Mouse (Mus musculus) stomach, postnatal 0 days (tissue): ENCODE data around the gene Tpo. TPM values are rescaled to one million over a fixed set of nuclear protein-coding genes. Genes with fewer than 3 reads are reported as not detected.

Source experiments
- ATAC-seq: fragments of 200-750 bp; cut with Nextera tagmentation; 2 replicates; pipeline ENCODE4 v1.8.0; 2017; ENCODE audit not compliant: low FRiP score, low TSS enrichment
- DNase-seq: peaks from one replicate; pipeline ENCODE4 v3.0.0-alpha.2; 2016; ENCODE audit warnings: low spot score
- H3K27ac ChIP-seq: fragments of 300-500 bp; sonication (generic); replicated peaks from 2 replicates; pipeline ENCODE4 v1.5.1; 2014; ENCODE audit warnings: mild to moderate bottlenecking, control low read depth
- H3K27me3 ChIP-seq: fragments of 300-500 bp; sonication (generic); 2 replicates; pipeline ENCODE4 v1.6.1; 2014; ENCODE audit warnings: low read length; ENCODE audit not compliant: control insufficient read depth, insufficient read depth
- H3K36me3 ChIP-seq: fragments of 300-500 bp; sonication (generic); 2 replicates; pipeline ENCODE4 v1.6.1; 2014; ENCODE audit warnings: low read length, mixed read lengths; ENCODE audit not compliant: control insufficient read depth, insufficient read depth
- H3K4me1 ChIP-seq: fragments of 300-500 bp; sonication (generic); replicated peaks from 2 replicates; pipeline ENCODE4 v1.6.1; 2014; ENCODE audit warnings: antibody characterized with exemption; ENCODE audit not compliant: control insufficient read depth, insufficient read depth
- H3K4me2 ChIP-seq: fragments of 300-500 bp; sonication (generic); replicated peaks from 2 replicates; pipeline ENCODE4 v1.6.1; 2014; ENCODE audit warnings: low read depth, mild to moderate bottlenecking, control low read depth, moderate library complexity
- H3K4me3 ChIP-seq: fragments of 300-500 bp; sonication (generic); 2 replicates; pipeline ENCODE4 v1.5.1; 2014; ENCODE audit warnings: low read depth, low read length, control low read depth
- H3K9ac ChIP-seq: fragments of 300-500 bp; sonication (generic); 2 replicates; pipeline ENCODE4 v1.6.1; 2014; ENCODE audit warnings: mild to moderate bottlenecking, low read length, control low read depth, mixed read lengths
- H3K9me3 ChIP-seq: fragments of 300-500 bp; sonication (generic); 2 replicates; pipeline ENCODE4 v1.6.1; 2016; ENCODE audit warnings: low read length; ENCODE audit not compliant: control insufficient read depth
- CTCF ChIP-seq: IDR thresholded peaks from 2 replicates; pipeline ENCODE4 v1.5.1; 2016; ENCODE audit warnings: antibody characterized with exemption, low read depth, mild to moderate bottlenecking, moderate library complexity
- EP300 ChIP-seq: optimal IDR thresholded peaks from 2 replicates; pipeline ENCODE3; 2016; ENCODE audit warnings: antibody characterized with exemption
- WGBS: fragments of 180-500 bp; shearing (Covaris S2); extraction: QIAGEN DNeasy Blood & Tissue Kit; methylation state at CpG from one replicate; pipeline ENCODE4 v1.1.7; 2014; 5-methylcytosine and 5-hydroxymethylcytosine counted together
- polyA plus RNA-seq: library from polyadenylated mRNA; unstranded; fragments of >200 nt; fragmentation: Nextera tagmentation; extraction: Ambion mirVana; gene quantifications from 2 replicates; pipeline ENCODE4 v1.2.1, GENCODE M21; 2015

Gene Tpo
- polyA plus RNA-seq, 1 experiment from 2014 or later, result not detected

GRCm38 (mm10) chr12:30164538-30164937 lies 32.1 kb upstream of the Tpo start:
- TF ChIP-seq CTCF, result no peak
- TF ChIP-seq EP300, result no peak
- Histone ChIP-seq H3K27me3 (no peaks in the 10 kb centered on the region), H3K9me3 (no peaks in the 10 kb centered on the region), H3K4me2 (no peak overlapping the region), H3K4me3 (no peak overlapping the region), H3K9ac (no peak overlapping the region), H3K36me3 (no peaks in the 10 kb centered on the region), H3K4me1 (no peaks in the 10 kb centered on the region), H3K27ac (no peak overlapping the region)
- 81% methylated on average over 5 of the region's 5 CpGs for WGBS
- DNase-seq, result no peak
- no peak for ATAC-seq

- TF ChIP-seq CTCF, result no peak
- no peak for TF ChIP-seq EP300
- DNase-seq (no peak), ATAC-seq (no peak)
- no peaks in the 10 kb centered on the region for H3K4me1 ChIP-seq
- WGBS, result 89% methylated on average over 6 of the region's 6 CpGs
- H3K4me2 ChIP-seq, result no peak overlapping the region
- H3K36me3 ChIP-seq, result no peaks in the 10 kb centered on the region
- H3K27me3 ChIP-seq, result no peaks in the 10 kb centered on the region
- no peak overlapping the region for H3K9ac ChIP-seq
- H3K9me3 ChIP-seq, result no peaks in the 10 kb centered on the region
- no peak overlapping the region for H3K4me3 ChIP-seq
- H3K27ac ChIP-seq, result no peak overlapping the region
Observed at GRCm38 (mm10) chr12:30164005-30164404, 31.6 kb upstream of the Tpo start.

- ATAC-seq, result no peak
- no peak overlapping the region for H3K27ac ChIP-seq
- H3K4me2 ChIP-seq, result no peak overlapping the region
- H3K27me3 ChIP-seq, result no peaks in the 10 kb centered on the region
- TF ChIP-seq EP300 (no peak), CTCF (no peak)
- WGBS, result 69% methylated on average over 5 of the region's 5 CpGs
- no peak overlapping the region for H3K4me3 ChIP-seq
- no peak for DNase-seq
- H3K4me1 ChIP-seq, result no peaks in the 10 kb centered on the region
- H3K36me3 ChIP-seq, result no peaks in the 10 kb centered on the region
- H3K9me3 ChIP-seq, result no peaks in the 10 kb centered on the region
- no peak overlapping the region for H3K9ac ChIP-seq
Observed at GRCm38 (mm10) chr12:30161731-30162406, 29.4 kb upstream of the Tpo start.

GRCm38 (mm10) chr12:30160475-30160874 lies 28.1 kb upstream of the Tpo start:
- no peak for TF ChIP-seq CTCF
- no peak for TF ChIP-seq EP300
- WGBS, result 65% methylated on average over 3 of the region's 3 CpGs
- H3K4me2 ChIP-seq, result no peak overlapping the region
- DNase-seq (no peak), ATAC-seq (peak; percentile 71; the same call in 1 of the 2 replicates)
- H3K27ac ChIP-seq, result no peak overlapping the region; the same call in 1 of the 2 replicates
- H3K4me1 ChIP-seq, result no peaks in the 10 kb centered on the region
- H3K27me3 ChIP-seq, result no peaks in the 10 kb centered on the region
- no peak overlapping the region for H3K4me3 ChIP-seq
- H3K9me3 ChIP-seq, result no peaks in the 10 kb centered on the region
- H3K9ac ChIP-seq, result no peak overlapping the region
- no peaks in the 10 kb centered on the region for H3K36me3 ChIP-seq

- DNase-seq (no peak), ATAC-seq (no peak)
- Histone ChIP-seq H3K9ac (no peak overlapping the region), H3K4me3 (no peak overlapping the region), H3K36me3 (no peaks in the 10 kb centered on the region), H3K27me3 (no peaks in the 10 kb centered on the region), H3K4me2 (no peak overlapping the region), H3K9me3 (no peaks in the 10 kb centered on the region), H3K27ac (no peak overlapping the region), H3K4me1 (no peaks in the 10 kb centered on the region)
- WGBS, result 81% methylated on average over 8 of the region's 8 CpGs
- no peak for TF ChIP-seq CTCF
- TF ChIP-seq EP300, result no peak
Observed at GRCm38 (mm10) chr12:30159788-30160187, 27.4 kb upstream of the Tpo start.

- ATAC-seq, result no peak
Observed at GRCm38 (mm10) chr12:30154079-30154673, 21.8 kb upstream of the Tpo start.

More at GRCm38 (mm10) chr12:30154079-30154673, 21.8 kb upstream of the Tpo start:
- Histone ChIP-seq H3K36me3 (no peaks in the 10 kb centered on the region), H3K27ac (no peak overlapping the region), H3K9me3 (no peaks in the 10 kb centered on the region), H3K27me3 (no peaks in the 10 kb centered on the region), H3K9ac (no peak overlapping the region), H3K4me2 (no peak overlapping the region), H3K4me1 (no peaks in the 10 kb centered on the region), H3K4me3 (no peak overlapping the region)
- TF ChIP-seq EP300, result no peak
- TF ChIP-seq CTCF, result no peak
- no peak for DNase-seq
- WGBS, result 61% methylated on average over 7 of the region's 7 CpGs
